Comparison of ENCODE assay signal across 8 mouse cellular contexts in genomic region chr10:127210961-127211405, GRCm38 (mm10). TPM values are rescaled to one million over a fixed set of nuclear protein-coding genes. Genes with fewer than 3 reads are reported as not detected.
DNase-seq lines count a peak whose midpoint lies in the region; ATAC-seq and TF ChIP-seq lines count a peak whose summit lies in the region.

No protein-coding gene starts in this region.

- peak overlapping the region; percentile 99 for H3K4me3 ChIP-seq in gastrocnemius, adult 2 months
- H3K4me3 ChIP-seq in bone marrow, adult 2 months (replicated peaks; ENCODE audit: control insufficient read depth, low read depth, low read length), result peak overlapping the region; percentile 68
- H3K4me3 ChIP-seq in heart, embryonic 16.5 days (ENCODE audit: low read length), result peak overlapping the region; percentile 92
- H3K4me3 ChIP-seq in midbrain, embryonic 10.5 days, result peak overlapping the region; percentile 96

- H3K36me3 ChIP-seq in heart, embryonic 16.5 days (ENCODE audit: control insufficient read depth, insufficient read depth), result no peaks in the 10 kb centered on the region
- peaks cover 29% of the 10 kb centered on the region for H3K36me3 ChIP-seq in midbrain, embryonic 10.5 days

- H3K27me3 ChIP-seq in heart, embryonic 16.5 days (ENCODE audit: control insufficient read depth, insufficient read depth, low read length), result no peaks in the 10 kb centered on the region
- 0 out of 2 replicates have a peak, but pooled peaks cover 3% of the 10 kb centered on the region for H3K27me3 ChIP-seq in midbrain, embryonic 10.5 days (ENCODE audit: low read depth, poor library complexity, severe bottlenecking)

- H3K27ac ChIP-seq in gastrocnemius, adult 2 months, result peak overlapping the region; percentile 89
- H3K27ac ChIP-seq in bone marrow, adult 2 months (ENCODE audit: control insufficient read depth, insufficient read depth, low read depth, low read length, poor library complexity), result peak overlapping the region; percentile 49
- peak overlapping the region; percentile 30; the same call in 1 of the 2 replicates for H3K27ac ChIP-seq in heart, embryonic 16.5 days (ENCODE audit: low read length)
- peak overlapping the region; percentile 87 for H3K27ac ChIP-seq in midbrain, embryonic 10.5 days (replicated peaks)

- peak overlapping the region; percentile 88 for H3K9ac ChIP-seq in heart, embryonic 16.5 days (ENCODE audit: low read length)

- no peak for TF ChIP-seq CTCF in gastrocnemius, adult 2 months (IDR thresholded peaks at IDR 0.05)
- no peak for TF ChIP-seq CTCF in bone marrow, adult 2 months (IDR thresholded peaks at IDR 0.05; ENCODE audit: control insufficient read depth, insufficient read depth, low read length)

- intact Hi-C loops in gastrocnemius, adult 2 months (cut with DNase I), result loop anchor here (5.0 kb wide), 1 partner anchor 34 kb away; no protein-coding TSS in a partner anchor
- intact Hi-C loops in left cerebral cortex, postnatal 25 days (cut with DNase I), result loop anchor here (1.0 kb wide), 3 partner anchors 15 to 24 kb away; no protein-coding TSS in a partner anchor

- H3K4me2 ChIP-seq in heart, embryonic 16.5 days (ENCODE audit: low read depth, low read length), result peak overlapping the region; percentile 92

- no peak; the same call in 1 of the 2 replicates for TF ChIP-seq POLR2A in bone marrow, adult 2 months (IDR thresholded peaks at IDR 0.05; ENCODE audit: borderline replicate concordance, control insufficient read depth, low read depth, low read length)

- no peaks in the 10 kb centered on the region for H3K9me3 ChIP-seq in heart, embryonic 16.5 days (replicated peaks; ENCODE audit: control insufficient read depth, low read length)
- no peaks in the 10 kb centered on the region for H3K9me3 ChIP-seq in midbrain, embryonic 10.5 days (replicated peaks)

- ATAC-seq in heart, embryonic 16.5 days (replicated peaks; ENCODE audit: extremely low read depth, insufficient read depth, low FRiP score), result peak; percentile 44

- peak; percentile 40 for DNase-seq in gastrocnemius, adult 2 months
- DNase-seq in gastrocnemius, postnatal 10 days, result no peak
- DNase-seq in large intestine, adult 2 months (ENCODE audit: low read depth, low spot score), result peak; percentile 44
- DNase-seq in midbrain, embryonic 10.5 days (ENCODE audit: low spot score), result no peak
- no peak for DNase-seq in left cerebral cortex, postnatal 25 days (ENCODE audit: low spot score in 2 of 2)
- DNase-seq in spleen, adult 12 weeks (ENCODE audit: low spot score), result no peak

- WGBS in bone marrow, adult 2 months, result 2% methylated on average over 25 of the region's 25 CpGs
- under 1% methylated on average over 25 of the region's 25 CpGs for WGBS in heart, embryonic 16.5 days
- under 1% methylated on average over 25 of the region's 25 CpGs for WGBS in large intestine, adult 2 months
- under 1% methylated on average over 25 of the region's 25 CpGs for WGBS in midbrain, embryonic 10.5 days

- H3K4me1 ChIP-seq in bone marrow, adult 2 months (ENCODE audit: control insufficient read depth, insufficient read depth, low read length), result no peaks in the 10 kb centered on the region; the same call in 1 of the 2 replicates
- peaks cover 16% of the 10 kb centered on the region for H3K4me1 ChIP-seq in heart, embryonic 16.5 days (ENCODE audit: control insufficient read depth, insufficient read depth, low read length)
- H3K4me1 ChIP-seq in midbrain, embryonic 10.5 days, result peaks cover 23% of the 10 kb centered on the region

RNA-seq across cellular contexts. Expression of gene Pip4k2c, which starts 0.4 kb away (rescaled TPM):
- 1 to 10 TPM; 7.6 to 7.9 TPM for total RNA-seq in gastrocnemius, adult 2 months (2021)
- total RNA-seq in gastrocnemius, postnatal 10 days (2021), result 1 to 10 TPM; 8.5 to 9.6 TPM
- 18.1 and 24.9 TPM in 2 replicates for polyA plus RNA-seq in bone marrow, adult 2 months (2011; ENCODE audit: insufficient read depth, insufficient read length, low replicate concordance, missing spikeins)
- polyA plus RNA-seq in heart, embryonic 16.5 days (2015; fragmentation: Nextera tagmentation; extraction: Ambion mirVana), result 26.3 and 27.2 TPM in 2 replicates
- 38.9 and 42.6 TPM in 2 replicates for polyA plus RNA-seq in large intestine, adult 2 months (2012; rRNA removed)
- polyA plus RNA-seq in midbrain, embryonic 10.5 days (2016; fragmentation: Nextera tagmentation; extraction: Ambion mirVana), result 16.5 and 18.1 TPM in 2 replicates
- total RNA-seq in left cerebral cortex, postnatal 25 days (2021), result 10 to 100 TPM; 95.2 to 95.6 TPM

RNA-seq across cellular contexts. Expression of gene Dtx3, which starts 15.5 kb away (rescaled TPM):
- 10 to 100 TPM; 20.8 to 25.6 TPM for total RNA-seq in gastrocnemius, adult 2 months (2021)
- 10 to 100 TPM; 28.8 to 37.6 TPM for total RNA-seq in gastrocnemius, postnatal 10 days (2021)
- polyA plus RNA-seq in bone marrow, adult 2 months (2011; ENCODE audit: insufficient read depth, insufficient read length, low replicate concordance, missing spikeins), result 58.4 and 78.7 TPM in 2 replicates
- 69.9 and 72.5 TPM in 2 replicates for polyA plus RNA-seq in heart, embryonic 16.5 days (2015; fragmentation: Nextera tagmentation; extraction: Ambion mirVana)
- polyA plus RNA-seq in large intestine, adult 2 months (2012; rRNA removed), result 38.0 and 47.9 TPM in 2 replicates
- polyA plus RNA-seq in midbrain, embryonic 10.5 days (2016; fragmentation: Nextera tagmentation; extraction: Ambion mirVana), result 119 and 142 TPM in 2 replicates
- 100 to 1,000 TPM; 210 TPM for total RNA-seq in left cerebral cortex, postnatal 25 days (2021)

RNA-seq across cellular contexts. Expression of gene Arhgef25, which starts 21.1 kb away (rescaled TPM):
- 1 to 10 TPM; 8.5 to 8.8 TPM for total RNA-seq in gastrocnemius, adult 2 months (2021)
- total RNA-seq in gastrocnemius, postnatal 10 days (2021), result 10 to 100 TPM; 16.2 to 26.2 TPM
- polyA plus RNA-seq in bone marrow, adult 2 months (2011; ENCODE audit: insufficient read depth, insufficient read length, low replicate concordance, missing spikeins), result 9.9 and 25.0 TPM in 2 replicates
- polyA plus RNA-seq in heart, embryonic 16.5 days (2015; fragmentation: Nextera tagmentation; extraction: Ambion mirVana), result 26.0 and 27.0 TPM in 2 replicates
- 16.0 and 20.5 TPM in 2 replicates for polyA plus RNA-seq in large intestine, adult 2 months (2012; rRNA removed)
- 24.8 and 28.7 TPM in 2 replicates for polyA plus RNA-seq in midbrain, embryonic 10.5 days (2016; fragmentation: Nextera tagmentation; extraction: Ambion mirVana)
- total RNA-seq in left cerebral cortex, postnatal 25 days (2021), result 100 to 1,000 TPM; 142 to 156 TPM

RNA-seq across cellular contexts. Expression of gene Slc26a10, which starts 30.5 kb away (rescaled TPM):
- total RNA-seq in gastrocnemius, adult 2 months (2021), result 1 to 10 TPM; 4.1 to 5.4 TPM
- total RNA-seq in gastrocnemius, postnatal 10 days (2021), result 1 to 10 TPM; 3.0 to 6.1 TPM
- polyA plus RNA-seq in bone marrow, adult 2 months (2011; ENCODE audit: insufficient read depth, insufficient read length, low replicate concordance, missing spikeins), result not detected in 2 replicates
- polyA plus RNA-seq in heart, embryonic 16.5 days (2015; fragmentation: Nextera tagmentation; extraction: Ambion mirVana), result 16.2 and 17.6 TPM in 2 replicates
- 0.41 and 0.90 TPM in 2 replicates for polyA plus RNA-seq in large intestine, adult 2 months (2012; rRNA removed)
- 0.87 and 1.4 TPM in 2 replicates for polyA plus RNA-seq in midbrain, embryonic 10.5 days (2016; fragmentation: Nextera tagmentation; extraction: Ambion mirVana)
- total RNA-seq in left cerebral cortex, postnatal 25 days (2021), result 1 to 10 TPM; 2.4 to 4.1 TPM

RNA-seq across cellular contexts. Expression of gene B4galnt1, which starts 46.0 kb away (rescaled TPM):
- under 1 TPM; 0.66 to 0.89 TPM for total RNA-seq in gastrocnemius, adult 2 months (2021)
- 1 to 10 TPM; 1.6 to 3.3 TPM for total RNA-seq in gastrocnemius, postnatal 10 days (2021)
- 26.4 and 54.8 TPM in 2 replicates for polyA plus RNA-seq in bone marrow, adult 2 months (2011; ENCODE audit: insufficient read depth, insufficient read length, low replicate concordance, missing spikeins)
- polyA plus RNA-seq in heart, embryonic 16.5 days (2015; fragmentation: Nextera tagmentation; extraction: Ambion mirVana), result 3.4 and 6.5 TPM in 2 replicates
- 247 and 361 TPM in 2 replicates for polyA plus RNA-seq in large intestine, adult 2 months (2012; rRNA removed)
- 4.9 and 6.1 TPM in 2 replicates for polyA plus RNA-seq in midbrain, embryonic 10.5 days (2016; fragmentation: Nextera tagmentation; extraction: Ambion mirVana)
- 100 to 1,000 TPM; 111 to 116 TPM for total RNA-seq in left cerebral cortex, postnatal 25 days (2021)

Comparison
In these comparisons a context has a peak if more than half of its experiments do, and no peak if none do; other contexts are left out.
1. DNase-seq: peak in gastrocnemius, adult 2 months (single experiment) and large intestine, adult 2 months (single experiment); none in gastrocnemius, postnatal 10 days (single experiment), midbrain, embryonic 10.5 days (single experiment), left cerebral cortex, postnatal 25 days (0 of 2) and spleen, adult 12 weeks (single experiment).
2. H3K27ac ChIP-seq: peak in every context shown above with its lines; median percentile 89 in gastrocnemius, adult 2 months; 87 in midbrain, embryonic 10.5 days; 49 in bone marrow, adult 2 months; 30 in heart, embryonic 16.5 days.
3. Peak in every context shown above with its lines, with median percentiles within 50 percentile points of each other: H3K4me3 ChIP-seq.